Mouse (Mus musculus): ENCODE measurements at regions not wholly inside any gene's neighbourhood (a gene's known extent, or its start where the extent isn't known, plus 50 kb on each side); places are given as distances from the start of the nearest gene placed in this dataset.
"Not testable (repeated sequence)": the region's sequence is repeated elsewhere in the genome, so short reads cannot be mapped to it uniquely, and the experiment has no call there.

DNA sequence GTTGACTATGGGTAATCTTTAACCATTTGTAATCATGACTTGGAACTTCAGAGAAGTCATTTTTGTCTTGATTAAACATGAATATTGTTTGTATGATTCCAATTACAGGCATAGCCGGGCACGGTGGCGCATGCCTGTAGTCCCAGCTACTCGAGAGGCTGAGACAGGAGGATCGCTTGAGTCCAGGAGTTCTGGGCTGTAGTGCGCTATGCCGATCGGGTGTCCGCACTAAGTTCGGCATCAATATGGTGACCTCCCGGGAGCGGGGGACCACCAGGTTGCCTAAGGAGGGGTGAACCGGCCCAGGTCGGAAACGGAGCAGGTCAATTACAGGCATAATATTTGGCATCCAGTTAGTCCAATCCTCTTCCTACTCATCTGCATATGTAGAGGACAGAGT, 1275.8 kb downstream of the Rpia start:
- DNase-seq = not testable (repeated sequence)

DNA sequence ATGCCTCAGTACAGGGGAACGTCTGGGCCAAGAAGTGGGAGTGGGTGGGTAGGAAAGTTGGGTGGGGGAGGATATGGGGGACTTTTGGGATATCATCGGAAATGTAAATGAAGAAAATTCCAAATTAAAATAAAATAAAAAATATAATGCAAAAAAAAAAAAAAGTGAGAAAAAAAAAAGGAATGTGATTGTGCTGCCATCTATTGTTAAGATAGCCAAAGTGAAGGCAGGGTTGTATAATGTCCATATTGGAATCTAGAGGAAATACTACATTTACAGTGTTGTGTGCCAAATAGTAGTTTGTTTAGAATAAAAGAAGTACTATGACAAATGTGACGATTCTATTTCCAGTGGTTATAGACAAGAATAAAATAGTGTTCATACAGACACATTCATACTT, 1284.0 kb downstream of the Rpia start:
- no peak for DNase-seq

DNA sequence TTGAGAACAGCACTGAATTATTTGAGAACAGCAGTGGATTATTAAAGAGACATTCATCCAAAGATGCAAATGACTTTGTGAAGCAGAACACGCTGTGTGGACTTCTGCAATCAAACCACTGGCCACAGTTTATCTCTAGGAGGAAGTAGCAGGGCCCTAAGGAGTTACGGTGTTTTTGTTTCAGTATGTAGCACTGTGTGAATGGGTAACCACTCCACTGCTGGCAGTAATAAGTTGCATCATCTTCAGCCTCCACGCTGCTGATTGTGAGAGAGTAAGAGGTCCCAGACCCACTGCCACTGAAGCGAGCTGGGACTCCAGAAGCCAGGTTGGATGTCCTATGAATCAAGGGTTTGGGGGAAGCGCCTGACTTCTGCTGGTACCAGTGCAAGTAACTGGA, 1292.0 kb downstream of the Rpia start:
- DNase-seq = peak; percentile 4 to 6

Data from spleen, adult 18-20 months (tissue).